Mouse (Mus musculus): Measurements from ENCODE around the gene Lrrc49. TPM values are rescaled to one million over a fixed set of nuclear protein-coding genes. Genes with fewer than 3 reads are reported as not detected.

Lrrc49 gene
- polyA plus RNA-seq, 1 experiment from 2014 or later: 15.7 TPM

GRCm38 (mm10) chr9:60592363-60592762 lies 95.6 kb downstream of the Lrrc49 start:
- Histone ChIP-seq H3K27me3 (replicated peaks) (no peaks in the 10 kb centered on the region), H3K36me3 (no peaks in the 10 kb centered on the region), H3K9ac (no peak overlapping the region), H3K4me1 (0 out of 2 replicates have a peak, but pooled peaks cover 7% of the 10 kb centered on the region), H3K9me3 (no peaks in the 10 kb centered on the region), H3K4me2 (no peak overlapping the region), H3K27ac (peak overlapping the region; percentile 57; the same call in 1 of the 2 replicates), H3K4me3 (replicated peaks) (no peak overlapping the region)
- no peak for ATAC-seq (ENCODE audit: insufficient read depth, low FRiP score, low read depth)
- WGBS: 60% methylated on average over 5 of the region's 5 CpGs

DNA sequence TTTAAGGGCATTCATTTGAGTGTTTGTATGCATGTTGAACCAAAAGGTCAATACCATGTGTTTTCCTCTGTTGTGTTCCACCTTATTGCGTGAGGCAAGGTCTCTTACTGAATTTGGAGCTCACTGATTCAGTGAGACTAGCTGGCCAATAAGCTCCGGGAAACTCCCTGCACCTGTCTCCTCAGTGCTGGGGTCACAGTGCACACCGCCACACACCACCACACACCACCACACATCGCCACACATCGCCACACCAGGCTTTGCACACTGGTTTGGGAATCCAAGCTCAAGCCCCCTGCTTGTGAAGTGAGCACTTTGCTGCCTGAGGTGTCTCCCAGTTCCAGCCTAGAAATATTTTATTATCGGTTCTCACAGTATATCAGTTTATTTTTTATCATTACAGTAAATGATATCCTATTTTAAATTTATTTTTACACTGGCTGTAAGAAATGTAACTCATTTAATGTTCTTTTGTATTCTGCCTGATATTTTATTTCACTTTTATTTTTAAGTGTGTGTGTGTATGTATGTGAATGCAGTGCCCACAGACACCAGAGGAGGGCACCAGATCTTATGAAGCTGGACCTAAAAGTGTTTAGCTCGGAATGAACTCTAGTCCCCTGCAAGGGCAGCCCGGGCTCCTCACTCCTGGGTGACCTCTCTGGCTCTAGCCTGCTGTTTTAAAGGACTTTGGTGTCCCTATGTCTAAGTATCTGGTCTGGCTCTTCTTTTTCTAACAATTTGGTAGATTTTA lies 96.9 kb downstream of the Lrrc49 start:
- Histone ChIP-seq H3K27ac (no peak overlapping the region), H3K9ac (no peak overlapping the region), H3K9me3 (no peaks in the 10 kb centered on the region), H3K4me3 (replicated peaks) (no peak overlapping the region), H3K4me1 (0 out of 2 replicates have a peak, but pooled peaks cover 7% of the 10 kb centered on the region), H3K27me3 (replicated peaks) (no peaks in the 10 kb centered on the region), H3K4me2 (no peak overlapping the region), H3K36me3 (no peaks in the 10 kb centered on the region)
- WGBS: 96% methylated on average over 8 of the region's 8 CpGs
- no peak for ATAC-seq (ENCODE audit: insufficient read depth, low FRiP score, low read depth)

GRCm38 (mm10) chr9:60588914-60589313 lies 99.0 kb downstream of the Lrrc49 start:
- Histone ChIP-seq H3K4me3 (replicated peaks) (no peak overlapping the region), H3K27me3 (replicated peaks) (no peaks in the 10 kb centered on the region), H3K4me1 (0 out of 2 replicates have a peak, but pooled peaks cover 7% of the 10 kb centered on the region), H3K27ac (no peak overlapping the region), H3K36me3 (no peaks in the 10 kb centered on the region), H3K9ac (no peak overlapping the region), H3K4me2 (no peak overlapping the region), H3K9me3 (no peaks in the 10 kb centered on the region)
- ATAC-seq (ENCODE audit: insufficient read depth, low FRiP score, low read depth): no peak
- WGBS: 85% methylated on average over 10 of the region's 10 CpGs

GRCm38 (mm10) chr9:60586920-60587319 lies 101.0 kb downstream of the Lrrc49 start:
- H3K27ac ChIP-seq: no peak overlapping the region
- no peak for ATAC-seq (ENCODE audit: insufficient read depth, low FRiP score, low read depth)
- H3K9ac ChIP-seq: no peak overlapping the region
- no peaks in the 10 kb centered on the region for H3K9me3 ChIP-seq
- 77% methylated on average over 3 of the region's 3 CpGs for WGBS
- no peak overlapping the region for H3K4me2 ChIP-seq
- no peaks in the 10 kb centered on the region for H3K27me3 ChIP-seq (replicated peaks)
- H3K4me3 ChIP-seq (replicated peaks): no peak overlapping the region
- no peaks in the 10 kb centered on the region for H3K4me1 ChIP-seq
- H3K36me3 ChIP-seq: no peaks in the 10 kb centered on the region

DNA sequence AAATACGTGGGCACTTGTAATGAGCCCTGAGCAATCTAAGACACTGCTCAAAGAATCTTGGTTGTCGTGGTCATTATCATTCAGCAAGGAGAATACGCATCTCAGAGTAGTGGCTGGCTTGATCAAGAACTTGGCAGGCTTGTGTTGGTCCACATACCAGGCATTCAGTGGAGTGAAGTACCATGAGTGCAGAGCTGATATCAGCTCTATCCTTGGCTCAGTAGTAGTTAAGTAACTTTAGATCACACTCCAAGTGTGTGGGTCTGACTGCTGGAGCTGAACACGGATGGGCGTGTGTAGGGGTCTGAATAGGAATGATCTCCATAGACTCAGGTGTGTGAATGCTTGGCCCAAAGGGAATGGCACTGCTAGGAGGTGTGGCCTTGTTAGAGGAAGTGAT lies 102.8 kb downstream of the Lrrc49 start:
- Histone ChIP-seq H3K27me3 (replicated peaks) (no peaks in the 10 kb centered on the region), H3K4me3 (replicated peaks) (no peak overlapping the region), H3K9ac (no peak overlapping the region), H3K9me3 (no peaks in the 10 kb centered on the region), H3K4me1 (no peaks in the 10 kb centered on the region), H3K36me3 (no peaks in the 10 kb centered on the region), H3K4me2 (no peak overlapping the region), H3K27ac (no peak overlapping the region)
- no peak for ATAC-seq (ENCODE audit: insufficient read depth, low FRiP score, low read depth)
- WGBS: 90% methylated on average over 5 of the region's 5 CpGs

GRCm38 (mm10) chr9:60582553-60582952 lies 105.4 kb downstream of the Lrrc49 start:
- ATAC-seq (ENCODE audit: insufficient read depth, low FRiP score, low read depth): no peak
- Histone ChIP-seq H3K4me2 (no peak overlapping the region), H3K9ac (no peak overlapping the region), H3K9me3 (no peaks in the 10 kb centered on the region), H3K27ac (no peak overlapping the region), H3K4me1 (no peaks in the 10 kb centered on the region), H3K4me3 (replicated peaks) (no peak overlapping the region), H3K27me3 (replicated peaks) (no peaks in the 10 kb centered on the region), H3K36me3 (no peaks in the 10 kb centered on the region)
- 65% methylated on average over 7 of the region's 7 CpGs for WGBS

GRCm38 (mm10) chr9:60573011-60573410 lies 114.9 kb downstream of the Lrrc49 start:
- Histone ChIP-seq H3K9ac (no peak overlapping the region), H3K27ac (no peak overlapping the region), H3K4me3 (replicated peaks) (no peak overlapping the region), H3K4me2 (no peak overlapping the region), H3K27me3 (replicated peaks) (no peaks in the 10 kb centered on the region), H3K9me3 (no peaks in the 10 kb centered on the region), H3K36me3 (no peaks in the 10 kb centered on the region), H3K4me1 (no peaks in the 10 kb centered on the region)
- 81% methylated on average over 7 of the region's 7 CpGs for WGBS
- no peak for ATAC-seq (ENCODE audit: insufficient read depth, low FRiP score, low read depth)

DNA sequence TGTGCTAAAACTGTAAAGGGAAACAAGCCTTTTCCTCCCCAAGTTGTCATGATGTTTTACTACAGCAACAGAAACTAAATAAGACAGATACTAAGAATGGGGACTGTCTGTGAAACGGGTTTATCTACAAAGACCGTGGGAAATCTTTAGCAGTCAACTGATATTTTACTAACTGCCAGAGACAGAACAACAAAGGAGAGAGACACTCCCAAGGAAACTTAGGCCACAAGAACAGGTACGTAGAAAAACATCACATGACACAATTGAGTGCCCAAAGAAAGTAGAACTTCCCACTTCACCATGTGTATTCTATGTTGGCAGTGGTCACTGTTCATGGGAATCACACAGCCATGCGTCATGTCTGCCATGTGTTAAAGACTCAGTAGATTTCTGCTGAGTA lies 116.2 kb downstream of the Lrrc49 start:
- Histone ChIP-seq H3K4me1 (no peaks in the 10 kb centered on the region), H3K4me2 (no peak overlapping the region)
- WGBS: 89% methylated on average over 4 of the region's 4 CpGs

GRCm38 (mm10) chr9:60571041-60571440 lies 116.9 kb downstream of the Lrrc49 start:
- Histone ChIP-seq H3K36me3 (no peaks in the 10 kb centered on the region), H3K4me2 (no peak overlapping the region), H3K27me3 (replicated peaks) (no peaks in the 10 kb centered on the region), H3K27ac (no peak overlapping the region), H3K4me1 (no peaks in the 10 kb centered on the region), H3K9me3 (no peaks in the 10 kb centered on the region), H3K9ac (no peak overlapping the region), H3K4me3 (replicated peaks) (no peak overlapping the region)
- 69% methylated on average over 4 of the region's 4 CpGs for WGBS
- ATAC-seq (ENCODE audit: insufficient read depth, low FRiP score, low read depth): no peak

More for the DNA sequence above, 116.2 kb downstream of the Lrrc49 start:
- Histone ChIP-seq H3K9me3 (no peaks in the 10 kb centered on the region), H3K27me3 (replicated peaks) (no peaks in the 10 kb centered on the region), H3K4me3 (replicated peaks) (no peak overlapping the region), H3K9ac (no peak overlapping the region), H3K36me3 (no peaks in the 10 kb centered on the region), H3K27ac (no peak overlapping the region)
- no peak for ATAC-seq (ENCODE audit: insufficient read depth, low FRiP score, low read depth)

GRCm38 (mm10) chr9:60569366-60569765 lies 118.6 kb downstream of the Lrrc49 start:
- Histone ChIP-seq H3K27me3 (replicated peaks) (no peaks in the 10 kb centered on the region), H3K27ac (no peak overlapping the region), H3K9ac (no peak overlapping the region), H3K4me3 (replicated peaks) (no peak overlapping the region), H3K36me3 (no peaks in the 10 kb centered on the region), H3K4me1 (no peaks in the 10 kb centered on the region), H3K9me3 (no peaks in the 10 kb centered on the region), H3K4me2 (no peak overlapping the region)
- peak; percentile 43; the same call in 1 of the 2 replicates for ATAC-seq (ENCODE audit: insufficient read depth, low FRiP score, low read depth)
- WGBS: 54% methylated on average over 2 of the region's 2 CpGs

GRCm38 (mm10) chr9:60563809-60564208 lies 124.1 kb downstream of the Lrrc49 start:
- Histone ChIP-seq H3K4me1 (peaks cover 9% of the 10 kb centered on the region), H3K9me3 (no peaks in the 10 kb centered on the region), H3K4me2 (no peak overlapping the region), H3K36me3 (no peaks in the 10 kb centered on the region), H3K27ac (no peak overlapping the region), H3K9ac (no peak overlapping the region), H3K27me3 (replicated peaks) (no peaks in the 10 kb centered on the region), H3K4me3 (replicated peaks) (no peak overlapping the region)
- 80% methylated on average over 7 of the region's 7 CpGs for WGBS
- ATAC-seq (ENCODE audit: insufficient read depth, low FRiP score, low read depth): no peak

DNA sequence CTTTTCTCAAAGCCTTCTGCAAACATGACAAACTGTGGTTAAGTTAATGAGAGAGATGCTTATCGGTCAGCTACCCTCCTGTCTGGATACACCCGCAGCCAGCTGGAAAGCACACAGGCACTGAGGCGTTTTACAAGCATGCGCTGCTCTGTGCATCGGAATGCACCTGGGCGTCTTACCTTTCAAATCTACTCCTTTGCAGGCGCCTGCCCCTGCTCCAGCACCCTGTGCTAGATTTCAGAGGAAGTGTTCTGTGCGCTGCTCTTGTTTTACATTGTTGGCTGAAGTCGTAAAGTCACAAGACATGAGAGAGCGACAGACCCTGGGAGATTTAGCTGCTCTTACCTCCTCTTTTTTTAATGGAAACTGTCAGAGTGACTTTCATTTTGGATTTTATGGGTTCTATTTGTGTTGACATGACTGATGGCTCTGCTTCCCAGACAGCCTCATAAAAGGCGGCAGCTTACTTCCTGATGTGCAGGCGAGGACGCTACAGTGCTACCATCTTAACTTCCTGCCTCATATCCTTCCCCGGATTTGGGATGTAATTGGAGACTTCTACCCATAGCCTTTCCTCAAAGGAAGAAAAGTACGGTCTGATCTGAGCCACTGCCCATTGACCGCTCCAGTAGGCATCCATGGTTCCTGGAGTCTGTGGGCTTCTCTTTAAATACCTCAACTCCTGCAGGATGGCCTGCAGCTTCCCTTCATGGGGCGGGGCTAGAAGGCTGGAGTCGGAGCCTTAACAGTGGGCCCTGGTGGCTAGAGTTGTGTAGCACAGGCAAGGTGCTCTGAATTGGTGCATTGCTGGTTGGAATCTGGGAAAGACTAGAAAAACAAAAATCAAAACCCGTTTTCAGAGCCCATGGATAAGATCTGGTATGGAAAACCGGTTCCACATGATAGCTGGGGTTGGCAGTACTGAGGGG lies 125.3 kb downstream of the Lrrc49 start:
- H3K4me2 ChIP-seq: peak overlapping the region; percentile 44
- no peaks in the 10 kb centered on the region for H3K36me3 ChIP-seq
- no peaks in the 10 kb centered on the region for H3K27me3 ChIP-seq (replicated peaks)
- ATAC-seq (ENCODE audit: insufficient read depth, low FRiP score, low read depth): peak; percentile 65
- 36% methylated on average over 20 of the region's 20 CpGs for WGBS
- peaks cover 9% of the 10 kb centered on the region for H3K4me1 ChIP-seq
- no peak overlapping the region; the same call in 1 of the 2 replicates for H3K4me3 ChIP-seq (replicated peaks)
- 0 out of 2 replicates have a peak overlapping the region, but pooled peaks have one; percentile 38 for H3K27ac ChIP-seq
- no peaks in the 10 kb centered on the region for H3K9me3 ChIP-seq
- H3K9ac ChIP-seq: no peak overlapping the region
